Mouse (Mus musculus) bone marrow, adult 2 months (tissue): Measurements from ENCODE around the gene Ppp4r3a.

ENCODE experiments used
- CTCF ChIP-seq: fragments of 200-500 bp; IDR thresholded peaks from 2 replicates; pipeline ENCODE4 v1.5.1; 2011; ENCODE audit warnings: low read length, control low read depth; ENCODE audit not compliant: control insufficient read depth, insufficient read depth
- POLR2A ChIP-seq: fragments of 200-500 bp; IDR thresholded peaks from 2 replicates; pipeline ENCODE4 v1.6.1; 2011; ENCODE audit warnings: low read depth, mild to moderate bottlenecking, control low read depth, low read length, borderline replicate concordance; ENCODE audit not compliant: control insufficient read depth

- TF ChIP-seq CTCF = no peak
- no peak for TF ChIP-seq POLR2A
Measured at GRCm38 (mm10) chr12:101013078-101013665, 70.3 kb downstream of the Ppp4r3a start.
